Mouse (Mus musculus) stomach, postnatal 0 days (tissue): ENCODE measurements at regions not wholly inside any gene's neighbourhood (a gene's known extent, or its start where the extent isn't known, plus 50 kb on each side); places are given as distances from the start of the nearest gene placed in this dataset.

Source experiments
- CTCF ChIP-seq: IDR thresholded peaks from 2 replicates; pipeline ENCODE4 v1.5.1; 2016; ENCODE audit warnings: antibody characterized with exemption, low read depth, mild to moderate bottlenecking, moderate library complexity
- EP300 ChIP-seq: optimal IDR thresholded peaks from 2 replicates; pipeline ENCODE3; 2016; ENCODE audit warnings: antibody characterized with exemption

DNA sequence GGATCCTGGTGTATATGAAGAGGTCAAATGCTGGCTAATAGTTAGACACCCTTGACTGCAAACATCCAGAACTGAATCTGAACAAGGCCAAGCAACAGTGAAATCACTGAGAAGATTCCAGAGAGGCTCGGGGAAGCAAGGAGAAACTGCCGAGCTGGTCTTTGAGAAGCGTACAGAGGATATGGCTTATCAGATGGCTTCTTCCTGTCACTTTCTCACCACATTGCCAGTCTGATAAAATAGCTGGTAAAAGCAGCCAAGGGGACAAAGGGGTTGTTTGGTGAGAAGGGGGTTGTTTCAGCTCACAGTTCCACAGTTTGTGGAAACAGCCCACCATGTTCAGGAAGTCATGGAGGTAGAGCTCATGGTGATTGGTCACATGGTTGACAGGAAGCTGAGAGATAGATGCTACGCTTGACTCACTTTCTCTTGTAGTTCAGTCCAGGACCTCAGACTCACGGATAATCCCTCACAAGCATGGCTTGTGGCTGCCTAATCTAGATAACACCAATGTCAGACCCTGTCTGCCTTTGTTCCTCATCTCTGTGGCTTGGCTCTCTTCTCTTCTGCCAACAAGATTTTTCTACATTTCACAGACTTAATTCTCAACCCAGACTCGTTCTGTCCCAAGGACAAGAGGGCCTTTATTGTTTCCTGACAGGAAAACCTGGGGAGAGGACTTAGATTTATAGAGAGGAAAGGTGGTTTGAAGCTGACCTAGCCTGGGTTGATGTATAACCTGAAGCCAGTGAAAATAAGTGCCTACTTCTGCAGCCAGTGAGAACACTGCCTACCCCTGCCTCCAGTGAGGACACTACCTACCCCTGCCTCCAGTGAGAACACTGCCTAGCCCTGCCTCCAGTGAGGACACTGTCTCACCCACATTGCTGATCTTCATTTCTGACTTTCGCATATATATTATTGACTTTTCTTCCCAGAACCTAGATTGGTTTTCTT is 122.0 kb downstream of the Tent5c start:
- TF ChIP-seq CTCF = no peak
- no peak for TF ChIP-seq EP300
